Mouse (Mus musculus) intestine, embryonic 16.5 days (tissue): ENCODE measurements around the gene Gm49337. TPM values are rescaled to one million over a fixed set of nuclear protein-coding genes. Genes with fewer than 3 reads are reported as not detected.
"Not testable (repeated sequence)": the region's sequence is repeated elsewhere in the genome, so short reads cannot be mapped to it uniquely, and the experiment has no call there.

Experiments used
- ATAC-seq: fragments of 200-750 bp; cut with Nextera tagmentation; 2 replicates; pipeline ENCODE4 v1.8.0; 2017; ENCODE audit warnings: moderate TSS enrichment, moderate library complexity
- H3K27ac ChIP-seq: fragments of 300-500 bp; sonication (generic); 2 replicates; pipeline ENCODE4 v1.5.1; 2014; ENCODE audit warnings: mild to moderate bottlenecking, low read length
- H3K27me3 ChIP-seq: fragments of 300-500 bp; sonication (generic); replicated peaks from 2 replicates; pipeline ENCODE4 v1.6.1; 2014; ENCODE audit warnings: low read length, control low read depth, mixed read lengths; ENCODE audit not compliant: control insufficient read depth, insufficient read depth
- H3K36me3 ChIP-seq: fragments of 300-500 bp; sonication (generic); 2 replicates; pipeline ENCODE4 v1.6.1; 2014; ENCODE audit warnings: low read length, control low read depth; ENCODE audit not compliant: control insufficient read depth, insufficient read depth
- H3K4me1 ChIP-seq: fragments of 300-500 bp; sonication (generic); 2 replicates; pipeline ENCODE4 v1.6.1; 2014; ENCODE audit warnings: low read length, control low read depth, mixed read lengths; ENCODE audit not compliant: control insufficient read depth, insufficient read depth
- H3K4me2 ChIP-seq: fragments of 300-500 bp; sonication (generic); 2 replicates; pipeline ENCODE4 v1.6.1; 2014; ENCODE audit warnings: low read depth, low read length, control low read depth
- H3K4me3 ChIP-seq: fragments of 300-500 bp; sonication (generic); 2 replicates; pipeline ENCODE4 v1.5.1; 2014; ENCODE audit warnings: mild to moderate bottlenecking, low read length
- H3K9ac ChIP-seq: fragments of 300-500 bp; sonication (generic); 2 replicates; pipeline ENCODE4 v1.6.1; 2014; ENCODE audit warnings: low read depth, low read length
- H3K9me3 ChIP-seq: fragments of 300-500 bp; sonication (generic); 2 replicates; pipeline ENCODE4 v1.6.1; 2016; ENCODE audit warnings: low read length, control low read depth; ENCODE audit not compliant: control insufficient read depth
- WGBS: fragments of 180-500 bp; shearing (Covaris S2); extraction: QIAGEN DNeasy Blood & Tissue Kit; methylation state at CpG from one replicate; pipeline ENCODE4 v1.1.7; 2014; 5-methylcytosine and 5-hydroxymethylcytosine counted together
- polyA plus RNA-seq: library from polyadenylated mRNA; unstranded; fragments of >200 nt; fragmentation: Nextera tagmentation; extraction: Ambion mirVana; gene quantifications from 2 replicates; pipeline ENCODE4 v1.2.1, GENCODE M21; 2015

Gene Gm49337
- polyA plus RNA-seq, 1 experiment from 2014 or later, result not detected

DNA sequence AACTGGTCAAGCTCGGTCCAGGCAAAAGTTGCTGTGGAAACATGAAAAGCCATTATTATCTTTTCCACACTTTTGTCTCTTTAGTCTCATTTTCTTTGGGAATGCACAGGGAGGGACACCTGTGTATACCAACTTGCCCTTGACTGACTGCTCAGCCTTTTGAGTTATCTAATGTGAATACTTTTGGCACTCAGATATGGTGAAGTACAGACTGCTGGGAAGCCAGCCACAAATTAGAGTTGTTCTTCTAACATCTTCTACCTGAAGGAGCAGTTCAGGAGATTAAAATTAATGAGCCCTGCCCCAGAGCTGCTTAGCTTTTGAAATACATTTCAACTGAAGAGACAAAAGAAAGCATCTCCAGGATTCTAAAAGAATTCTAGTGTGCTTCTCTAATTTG lies 45.9 kb downstream of the Gm49337 start:
- Histone ChIP-seq H3K36me3 (no peaks in the 10 kb centered on the region), H3K4me1 (0 out of 2 replicates have a peak, but pooled peaks cover 3% of the 10 kb centered on the region), H3K9me3 (no peaks in the 10 kb centered on the region), H3K27ac (no peak overlapping the region), H3K9ac (no peak overlapping the region), H3K4me2 (no peak overlapping the region), H3K4me3 (no peak overlapping the region), H3K27me3 (no peaks in the 10 kb centered on the region)
- no peak for ATAC-seq
- 85% methylated on average over 1 of the region's 1 CpGs for WGBS

- H3K9ac ChIP-seq, result peak overlapping the region; percentile 84
- H3K9me3 ChIP-seq, result no peaks in the 10 kb centered on the region
- H3K4me1 ChIP-seq, result 0 out of 2 replicates have a peak, but pooled peaks cover 3% of the 10 kb centered on the region
- no peaks in the 10 kb centered on the region for H3K36me3 ChIP-seq
- 15% methylated on average over 6 of the region's 6 CpGs for WGBS
- peak overlapping the region; percentile 75 for H3K4me2 ChIP-seq
- no peak for ATAC-seq
- peak overlapping the region; percentile 97 for H3K27ac ChIP-seq
- no peaks in the 10 kb centered on the region for H3K27me3 ChIP-seq
- peak overlapping the region; percentile 86 for H3K4me3 ChIP-seq
These were observed 47.0 kb downstream of the Gm49337 start for GRCm38 (mm10) chr4:116220071-116220650.

- Histone ChIP-seq H3K4me1 (0 out of 2 replicates have a peak, but pooled peaks cover 3% of the 10 kb centered on the region), H3K27ac (peak overlapping the region; percentile 97), H3K27me3 (no peaks in the 10 kb centered on the region), H3K4me3 (peak overlapping the region; percentile 86), H3K4me2 (peak overlapping the region; percentile 75), H3K36me3 (no peaks in the 10 kb centered on the region), H3K9ac (peak overlapping the region; percentile 84), H3K9me3 (no peaks in the 10 kb centered on the region)
- WGBS, result under 1% methylated on average over 26 of the region's 26 CpGs
- peak; percentile 68 for ATAC-seq
These were observed 47.6 kb downstream of the Gm49337 start for GRCm38 (mm10) chr4:116220780-116221139.

DNA sequence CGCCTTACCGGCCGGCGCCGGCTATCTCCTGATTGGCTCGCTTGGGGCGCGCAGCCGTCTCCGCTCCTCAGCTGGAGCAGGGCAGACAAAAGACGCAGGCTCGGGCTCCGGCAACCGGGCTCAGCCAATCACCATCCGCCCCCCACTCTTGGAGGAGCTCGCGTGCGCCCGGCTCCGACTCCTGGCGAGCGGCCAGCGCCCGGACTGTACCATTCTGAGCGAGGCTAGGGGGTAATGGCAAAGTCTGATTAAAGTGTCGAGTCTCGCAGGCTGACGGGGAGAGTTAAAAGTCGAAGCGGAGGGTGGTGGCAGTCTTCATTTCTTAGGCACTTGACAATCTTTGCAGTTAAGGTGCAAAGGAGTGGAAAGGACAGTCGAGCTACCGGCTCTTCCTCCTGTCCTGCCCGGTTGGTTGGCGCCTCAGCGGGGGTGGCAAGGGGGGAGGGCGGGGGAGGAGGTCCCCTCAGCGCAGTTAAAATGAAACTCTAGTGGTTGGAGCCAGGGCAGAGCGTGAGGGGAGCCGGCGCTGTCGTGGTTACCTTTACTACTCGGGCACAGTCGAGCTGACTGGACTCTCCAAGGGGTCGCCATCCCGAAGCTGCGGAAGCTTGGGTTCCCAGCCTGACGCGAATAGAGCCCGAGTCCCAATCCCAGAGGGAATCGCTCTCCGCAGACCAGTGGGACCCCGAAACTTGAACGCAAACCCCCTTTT lies 48.1 kb downstream of the Gm49337 start, which contains the start of gene Pik3r3:
Gene Pik3r3, plus strand, starts transcription at position 479 of the 712 bp plus-strand sequence.
- Histone ChIP-seq H3K4me1 (0 out of 2 replicates have a peak, but pooled peaks cover 3% of the 10 kb centered on the region), H3K9me3 (no peaks in the 10 kb centered on the region), H3K27ac (peak within 1 kb of the TSS; percentile 97), H3K4me2 (peak within 1 kb of the TSS; percentile 75), H3K36me3 (no peaks in the 10 kb centered on the region), H3K9ac (peak within 1 kb of the TSS; percentile 85), H3K4me3 (peak within 1 kb of the TSS; percentile 86), H3K27me3 (no peaks in the 10 kb centered on the region)
- ATAC-seq, result peak; percentile 100
- WGBS, result under 1% methylated on average over 53 of the region's 53 CpGs

DNA sequence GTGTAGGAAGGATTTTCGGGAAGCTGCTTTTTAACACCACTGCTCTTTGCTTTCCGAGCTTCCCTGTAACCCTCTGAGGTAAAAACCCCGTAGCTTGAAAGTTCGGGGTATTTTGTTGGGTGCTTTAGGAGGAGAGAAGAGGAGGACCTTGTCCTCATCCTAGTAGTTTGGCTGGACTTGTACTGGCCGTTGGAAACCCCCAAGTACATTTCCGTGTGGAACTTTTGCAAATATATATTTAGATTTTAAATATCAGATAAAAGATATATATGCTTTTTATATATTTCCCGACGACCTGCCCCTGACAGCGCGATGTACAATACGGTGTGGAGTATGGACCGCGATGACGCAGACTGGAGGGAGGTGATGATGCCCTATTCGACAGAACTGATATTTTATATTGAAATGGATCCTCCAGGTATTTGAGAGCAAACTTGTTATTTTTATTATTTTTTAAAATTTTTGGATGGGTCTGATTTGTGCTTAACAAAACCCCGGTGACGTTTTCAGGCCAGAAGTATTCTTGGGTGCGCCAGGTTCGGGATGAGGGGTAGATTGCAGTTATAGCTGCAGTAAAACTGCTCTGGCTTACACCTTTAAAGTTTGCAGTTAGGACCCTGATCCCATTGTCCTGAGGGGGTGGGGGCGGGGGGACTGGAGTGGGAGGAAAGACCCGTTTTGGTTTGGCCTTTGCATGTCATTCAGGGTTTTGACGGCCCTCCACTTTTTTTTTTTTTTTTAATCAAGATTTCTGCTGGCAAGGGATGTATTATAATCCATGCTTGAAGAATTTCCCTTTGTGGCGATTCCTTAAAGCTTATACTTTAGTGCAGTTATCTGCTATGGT lies 49.0 kb downstream of the Gm49337 start:
- Histone ChIP-seq H3K9me3 (no peaks in the 10 kb centered on the region), H3K27ac (peak overlapping the region; percentile 94), H3K9ac (peak overlapping the region; percentile 85), H3K36me3 (no peaks in the 10 kb centered on the region), H3K4me1 (0 out of 2 replicates have a peak, but pooled peaks cover 3% of the 10 kb centered on the region), H3K27me3 (no peaks in the 10 kb centered on the region), H3K4me2 (peak overlapping the region; percentile 63), H3K4me3 (peak overlapping the region; percentile 86)
- ATAC-seq, result no peak
- under 1% methylated on average over 23 of the region's 23 CpGs for WGBS

GRCm38 (mm10) chr4:116222843-116223119 lies 49.6 kb downstream of the Gm49337 start:
- Histone ChIP-seq H3K27ac (no peak overlapping the region), H3K36me3 (no peaks in the 10 kb centered on the region), H3K27me3 (no peaks in the 10 kb centered on the region), H3K4me2 (peak overlapping the region; percentile 63), H3K4me3 (peak overlapping the region; percentile 86), H3K4me1 (0 out of 2 replicates have a peak, but pooled peaks cover 3% of the 10 kb centered on the region), H3K9me3 (no peaks in the 10 kb centered on the region), H3K9ac (peak overlapping the region; percentile 85)
- 13% methylated on average over 6 of the region's 6 CpGs for WGBS
- ATAC-seq, result no peak

DNA sequence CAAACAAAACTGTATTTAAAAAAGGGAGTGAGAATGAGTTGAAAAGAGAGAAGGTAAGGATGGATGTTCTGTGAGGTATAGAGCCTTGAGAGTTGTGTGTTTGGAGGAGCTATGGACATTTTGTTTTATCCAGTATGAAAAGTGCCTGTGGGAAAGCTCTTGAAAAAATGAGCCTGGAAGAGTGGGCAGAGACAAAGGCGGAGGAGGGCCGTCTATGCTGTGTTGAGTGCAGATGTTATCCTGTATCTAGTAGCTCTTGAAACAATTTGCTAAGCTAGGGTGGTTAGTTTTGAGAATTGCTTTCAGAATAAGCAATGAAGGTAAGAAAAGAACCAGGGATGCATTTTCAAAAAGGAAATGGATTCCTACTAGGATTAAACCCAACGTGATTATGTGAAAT lies 70.2 kb downstream of the Gm49337 start:
- no peaks in the 10 kb centered on the region for H3K4me1 ChIP-seq
- H3K27ac ChIP-seq, result no peak overlapping the region
- no peak overlapping the region for H3K4me2 ChIP-seq
- no peaks in the 10 kb centered on the region for H3K36me3 ChIP-seq
- no peaks in the 10 kb centered on the region for H3K27me3 ChIP-seq
- ATAC-seq, result no peak
- no peak overlapping the region for H3K4me3 ChIP-seq
- H3K9me3 ChIP-seq, result no peaks in the 10 kb centered on the region
- no peak overlapping the region for H3K9ac ChIP-seq
- 78% methylated on average over 3 of the region's 3 CpGs for WGBS

GRCm38 (mm10) chr4:116244240-116244639 lies 71.1 kb downstream of the Gm49337 start:
- no peak overlapping the region for H3K4me3 ChIP-seq
- no peak overlapping the region for H3K4me2 ChIP-seq
- no peaks in the 10 kb centered on the region for H3K4me1 ChIP-seq
- WGBS, result 70% methylated on average over 2 of the region's 2 CpGs
- no peak for ATAC-seq
- no peak overlapping the region for H3K9ac ChIP-seq
- H3K9me3 ChIP-seq, result no peaks in the 10 kb centered on the region
- H3K27me3 ChIP-seq, result no peaks in the 10 kb centered on the region
- no peak overlapping the region for H3K27ac ChIP-seq
- H3K36me3 ChIP-seq, result no peaks in the 10 kb centered on the region

- ATAC-seq, H3K4me3 ChIP-seq, H3K36me3 ChIP-seq, H3K4me2 ChIP-seq, H3K27ac ChIP-seq, H3K9me3 ChIP-seq, H3K27me3 ChIP-seq, H3K9ac ChIP-seq, H3K4me1 ChIP-seq: not testable (repeated sequence)
- 44% methylated on average over 3 of the region's 3 CpGs for WGBS
These were observed 72.7 kb downstream of the Gm49337 start for GRCm38 (mm10) chr4:116245926-116246325.
